Mouse (Mus musculus) intestine, embryonic 15.5 days (tissue): Measurements from ENCODE around the gene Ifitm6. TPM values are rescaled to one million over a fixed set of nuclear protein-coding genes. Genes with fewer than 3 reads are reported as not detected.
"Not testable (repeated sequence)": the region's sequence is repeated elsewhere in the genome, so short reads cannot be mapped to it uniquely, and the experiment has no call there.

Experiments
- ATAC-seq: fragments of 200-750 bp; cut with Nextera tagmentation; 2 replicates; pipeline ENCODE4 v1.8.0; 2017; ENCODE audit warnings: moderate TSS enrichment, moderate library complexity
- H3K27ac ChIP-seq: fragments of 300-500 bp; sonication (generic); 2 replicates; pipeline ENCODE4 v1.5.1; 2015; ENCODE audit warnings: mild to moderate bottlenecking, inconsistent platforms
- H3K27me3 ChIP-seq: fragments of 300-500 bp; sonication (generic); replicated peaks from 2 replicates; pipeline ENCODE4 v1.6.1; 2015; ENCODE audit warnings: inconsistent platforms
- H3K36me3 ChIP-seq: fragments of 300-500 bp; sonication (generic); 2 replicates; pipeline ENCODE4 v1.6.1; 2015; ENCODE audit warnings: inconsistent platforms
- H3K4me1 ChIP-seq: fragments of 300-500 bp; sonication (generic); replicated peaks from 2 replicates; pipeline ENCODE4 v1.6.1; 2015; ENCODE audit warnings: inconsistent platforms
- H3K4me2 ChIP-seq: fragments of 300-500 bp; sonication (generic); replicated peaks from 2 replicates; pipeline ENCODE4 v1.6.1; 2015; ENCODE audit warnings: mild to moderate bottlenecking, inconsistent platforms
- H3K4me3 ChIP-seq: fragments of 300-500 bp; sonication (generic); replicated peaks from 2 replicates; pipeline ENCODE4 v1.5.1; 2015; ENCODE audit warnings: inconsistent platforms
- H3K9ac ChIP-seq: fragments of 300-500 bp; sonication (generic); 2 replicates; pipeline ENCODE4 v1.6.1; 2015; ENCODE audit warnings: inconsistent platforms
- H3K9me3 ChIP-seq: fragments of 300-500 bp; sonication (generic); 2 replicates; pipeline ENCODE4 v1.6.1; 2016; ENCODE audit warnings: inconsistent platforms
- WGBS: fragments of 180-500 bp; shearing (Covaris S2); methylation state at CpG from one replicate; pipeline ENCODE4 v1.1.7; 2015; 5-methylcytosine and 5-hydroxymethylcytosine counted together
- polyA plus RNA-seq: library from polyadenylated mRNA; unstranded; fragments of >200 nt; fragmentation: Nextera tagmentation; extraction: Ambion mirVana; gene quantifications from 2 replicates; pipeline ENCODE4 v1.2.1, GENCODE M21; 2015

Ifitm6 gene
- polyA plus RNA-seq, 1 experiment from 2014 or later = 1.6 TPM

- H3K4me3 ChIP-seq = no peak overlapping the region
- H3K9me3 ChIP-seq = no peaks in the 10 kb centered on the region
- ATAC-seq = no peak
- H3K4me1 ChIP-seq = peaks cover 28% of the 10 kb centered on the region
- H3K27ac ChIP-seq = peak overlapping the region; percentile 75
- WGBS = 36% methylated on average over 14 of the region's 14 CpGs
- H3K36me3 ChIP-seq = no peaks in the 10 kb centered on the region
- no peak overlapping the region for H3K4me2 ChIP-seq
- H3K9ac ChIP-seq = no peak overlapping the region
- H3K27me3 ChIP-seq = no peaks in the 10 kb centered on the region
Observed at GRCm38 (mm10) chr7:140973396-140974165, 44.1 kb downstream of the Ifitm6 start.

- peak; percentile 70 for ATAC-seq
- 44% methylated on average over 8 of the region's 8 CpGs for WGBS
- peak overlapping the region; percentile 24 for H3K4me2 ChIP-seq
- peak overlapping the region; percentile 91 for H3K27ac ChIP-seq
- no peak overlapping the region for H3K9ac ChIP-seq
- peaks cover 31% of the 10 kb centered on the region for H3K4me1 ChIP-seq
- H3K36me3 ChIP-seq = no peaks in the 10 kb centered on the region
- H3K27me3 ChIP-seq = no peaks in the 10 kb centered on the region
- no peaks in the 10 kb centered on the region for H3K9me3 ChIP-seq
- H3K4me3 ChIP-seq = no peak overlapping the region
Observed at GRCm38 (mm10) chr7:140971479-140972171, 46.1 kb downstream of the Ifitm6 start.

GRCm38 (mm10) chr7:140970931-140971330 is 46.8 kb downstream of the Ifitm6 start:
- Histone ChIP-seq H3K27me3 (no peaks in the 10 kb centered on the region), H3K9ac (no peak overlapping the region), H3K27ac (peak overlapping the region; percentile 91), H3K4me1 (peaks cover 31% of the 10 kb centered on the region), H3K4me2 (no peak overlapping the region), H3K4me3 (no peak overlapping the region), H3K9me3 (no peaks in the 10 kb centered on the region), H3K36me3 (no peaks in the 10 kb centered on the region)
- WGBS = 28% methylated on average over 7 of the region's 7 CpGs
- no peak for ATAC-seq

GRCm38 (mm10) chr7:140968710-140969109 is 49.0 kb downstream of the Ifitm6 start:
- not testable (repeated sequence) for H3K9ac ChIP-seq, H3K36me3 ChIP-seq, ATAC-seq, H3K9me3 ChIP-seq, H3K27me3 ChIP-seq, H3K27ac ChIP-seq
- WGBS = 28% methylated on average over 3 of the region's 3 CpGs
- Histone ChIP-seq H3K4me2 (peak overlapping the region; percentile 48), H3K4me1 (peaks cover 20% of the 10 kb centered on the region), H3K4me3 (peak overlapping the region; percentile 16; the same call in 1 of the 2 replicates)

- ATAC-seq = peak; percentile 64
- 9% methylated on average over 14 of the region's 14 CpGs for WGBS
- H3K36me3 ChIP-seq = no peaks in the 10 kb centered on the region
- no peak overlapping the region for H3K9ac ChIP-seq
- no peaks in the 10 kb centered on the region for H3K9me3 ChIP-seq
- H3K27me3 ChIP-seq = no peaks in the 10 kb centered on the region
- H3K4me3 ChIP-seq = peak overlapping the region; percentile 16
- peak overlapping the region; percentile 48 for H3K4me2 ChIP-seq
- H3K27ac ChIP-seq = peak overlapping the region; percentile 67; the same call in 1 of the 2 replicates
- peaks cover 13% of the 10 kb centered on the region for H3K4me1 ChIP-seq
Observed at GRCm38 (mm10) chr7:140967862-140968591, 49.7 kb downstream of the Ifitm6 start.

- Histone ChIP-seq H3K27ac (peak within 1 kb of the TSS; percentile 67; the same call in 1 of the 2 replicates), H3K4me1 (peaks cover 13% of the 10 kb centered on the region), H3K9me3 (no peaks in the 10 kb centered on the region), H3K4me3 (peak within 1 kb of the TSS; percentile 16; the same call in 1 of the 2 replicates), H3K27me3 (no peaks in the 10 kb centered on the region), H3K9ac (no peak within 1 kb of the TSS), H3K4me2 (peak within 1 kb of the TSS; percentile 48), H3K36me3 (no peaks in the 10 kb centered on the region)
- no peak for ATAC-seq
- 94% methylated on average over 4 of the region's 4 CpGs for WGBS
Observed at GRCm38 (mm10) chr7:140966921-140967320, 50.8 kb downstream of the Ifitm6 start, which contains the start of gene Ifitm1. Gene Ifitm1, plus strand, starts transcription at chr7:140967221.

Other genes starting within 250 kb of the Ifitm6 start
- gene Syce1, start 230.1 kb downstream of the Ifitm6 start, polyA plus RNA-seq = 0.40 and 0.48 TPM in 2 replicates
- 1.6 and 2.0 TPM in 2 replicates for gene Zfp941, start 195.7 kb downstream of the Ifitm6 start, polyA plus RNA-seq
- gene Urah, start 182.9 kb downstream of the Ifitm6 start, polyA plus RNA-seq = 4.8 TPM in 2 replicates
- gene Scgb1c1, start 172.4 kb downstream of the Ifitm6 start, polyA plus RNA-seq = not detected in 2 replicates
- gene Odf3, start 170.1 kb downstream of the Ifitm6 start, polyA plus RNA-seq = not detected in 2 replicates
- 0.54 TPM in 1 of 2 replicates, not detected in the other for gene Gm45785, start 161.6 kb downstream of the Ifitm6 start, polyA plus RNA-seq
- 51.9 and 66.6 TPM in 2 replicates for gene Ric8a, start 161.0 kb downstream of the Ifitm6 start, polyA plus RNA-seq
- 31.7 and 37.1 TPM in 2 replicates for gene Bet1l, start 160.3 kb downstream of the Ifitm6 start, polyA plus RNA-seq
- 194 and 214 TPM in 2 replicates for gene Psmd13, start 136.0 kb downstream of the Ifitm6 start, polyA plus RNA-seq
- gene Sirt3, start 135.6 kb downstream of the Ifitm6 start, polyA plus RNA-seq = 27.7 and 31.4 TPM in 2 replicates
- gene Cox8b, start 117.5 kb downstream of the Ifitm6 start, polyA plus RNA-seq = not detected in 2 replicates
- 42.9 and 46.8 TPM in 2 replicates for gene Nlrp6, start 97.0 kb downstream of the Ifitm6 start, polyA plus RNA-seq
- gene Pgghg, start 76.5 kb downstream of the Ifitm6 start, polyA plus RNA-seq = 21.6 and 21.9 TPM in 2 replicates
- gene Ifitm5, start 67.6 kb downstream of the Ifitm6 start, polyA plus RNA-seq = 2.4 and 3.4 TPM in 2 replicates
- gene Gm45717, start 62.0 kb downstream of the Ifitm6 start, polyA plus RNA-seq = 0.69 TPM in 1 of 2 replicates, not detected in the other
- gene Ifitm2, start 61.9 kb downstream of the Ifitm6 start, polyA plus RNA-seq = 1,251 and 1,347 TPM in 2 replicates
- gene Ifitm1, start 50.7 kb downstream of the Ifitm6 start, polyA plus RNA-seq = 145 and 148 TPM in 2 replicates
- gene Ifitm3, start 7.2 kb downstream of the Ifitm6 start, polyA plus RNA-seq = 255 and 288 TPM in 2 replicates
- gene Gm17387, start 11.2 kb upstream of the Ifitm6 start, polyA plus RNA-seq = not detected in 2 replicates
- 7.9 and 10.7 TPM in 2 replicates for gene B4galnt4, start 43.2 kb upstream of the Ifitm6 start, polyA plus RNA-seq
- gene Pkp3, start 60.3 kb upstream of the Ifitm6 start, polyA plus RNA-seq = 24.6 and 26.1 TPM in 2 replicates
- 17.8 and 20.5 TPM in 2 replicates for gene Sigirr, start 82.6 kb upstream of the Ifitm6 start, polyA plus RNA-seq
- 29.5 and 35.3 TPM in 2 replicates for gene Ano9, start 99.9 kb upstream of the Ifitm6 start, polyA plus RNA-seq
- gene Ptdss2, start 104.5 kb upstream of the Ifitm6 start, polyA plus RNA-seq = 58.0 and 59.7 TPM in 2 replicates
- gene Rnh1, start 154.9 kb upstream of the Ifitm6 start, polyA plus RNA-seq = 123 and 155 TPM in 2 replicates
- gene Hras, start 176.1 kb upstream of the Ifitm6 start, polyA plus RNA-seq = 92.9 and 107 TPM in 2 replicates
- gene Lrrc56, start 176.2 kb upstream of the Ifitm6 start, polyA plus RNA-seq = 5.1 and 5.4 TPM in 2 replicates
- 3.5 and 3.6 TPM in 2 replicates for gene Lmntd2, start 196.2 kb upstream of the Ifitm6 start, polyA plus RNA-seq
- gene Rassf7, start 197.9 kb upstream of the Ifitm6 start, polyA plus RNA-seq = 63.7 and 70.0 TPM in 2 replicates
- gene Phrf1, start 210.9 kb upstream of the Ifitm6 start, polyA plus RNA-seq = 61.9 and 62.1 TPM in 2 replicates
- gene Irf7, start 248.6 kb upstream of the Ifitm6 start, polyA plus RNA-seq = 5.2 and 5.7 TPM in 2 replicates